Mouse (Mus musculus) CH12.LX (cell line): ENCODE results near the gene Pomt2.

ENCODE experiments used
- CTCF ChIP-seq, 2 experiments: IDR thresholded peaks in 1 of 2; conservative IDR thresholded peaks in 1 of 2; 2 replicates each; pipeline ENCODE4 v1.5.1; 2011 to 2012; ENCODE audit warnings: low read depth in 2 of 2, low read length in 2 of 2, improper control_type of control experiment in 1 of 2, inconsistent platforms in 1 of 2, mild to moderate bottlenecking in 1 of 2, moderate library complexity in 1 of 2
- E2F4 ChIP-seq: IDR thresholded peaks from 2 replicates; pipeline ENCODE4 v1.6.1; 2011; ENCODE audit warnings: low read depth, low read length, improper control_type of control experiment; ENCODE audit not compliant: insufficient replicate concordance
- EP300 ChIP-seq: IDR thresholded peaks from 2 replicates; pipeline ENCODE4 v1.6.1; 2011; ENCODE audit warnings: low read length, improper control_type of control experiment
- ETS1 ChIP-seq: conservative IDR thresholded peaks from 2 replicates; pipeline ENCODE4 v1.6.1; 2012; ENCODE audit warnings: low read depth, mild to moderate bottlenecking, inconsistent platforms, low read length, improper control_type of control experiment, moderate library complexity
- GABPA ChIP-seq: IDR thresholded peaks from 2 replicates; pipeline ENCODE4 v1.6.1; 2012; ENCODE audit warnings: low read depth, low read length, improper control_type of control experiment, inconsistent platforms; ENCODE audit not compliant: insufficient replicate concordance
- MAZ ChIP-seq: IDR thresholded peaks from 2 replicates; pipeline ENCODE4 v1.6.1; 2012; ENCODE audit warnings: low read depth, mild to moderate bottlenecking, inconsistent platforms, low read length, improper control_type of control experiment, moderate library complexity
- MEF2A ChIP-seq: IDR thresholded peaks from 2 replicates; pipeline ENCODE4 v1.6.1; 2014; ENCODE audit warnings: low read depth, mild to moderate bottlenecking, inconsistent platforms, low read length, improper control_type of control experiment, borderline replicate concordance
- NELFE ChIP-seq: IDR thresholded peaks from 2 replicates; pipeline ENCODE4 v1.6.1; 2011; ENCODE audit warnings: low read depth, low read length, improper control_type of control experiment
- POLR2A ChIP-seq: IDR thresholded peaks from 2 replicates; pipeline ENCODE4 v1.6.1; 2011; ENCODE audit warnings: low read depth, mild to moderate bottlenecking, improper control_type of control experiment, low read length
- POLR2AphosphoS2 ChIP-seq: IDR thresholded peaks from 2 replicates; pipeline ENCODE4 v1.6.1; 2011; ENCODE audit warnings: low read depth, low read length, improper control_type of control experiment
- SMC3 ChIP-seq: IDR thresholded peaks from 2 replicates; pipeline ENCODE4 v1.6.1; 2011; ENCODE audit warnings: low read depth, low read length, improper control_type of control experiment
- USF1 ChIP-seq: IDR thresholded peaks from 2 replicates; pipeline ENCODE4 v1.6.1; 2014; ENCODE audit warnings: low read depth, mild to moderate bottlenecking, inconsistent platforms, low read length, improper control_type of control experiment
- ZNF384 ChIP-seq: IDR thresholded peaks from 2 replicates; pipeline ENCODE4 v1.6.1; 2012; ENCODE audit warnings: low read depth, low read length, improper control_type of control experiment, inconsistent platforms

DNA sequence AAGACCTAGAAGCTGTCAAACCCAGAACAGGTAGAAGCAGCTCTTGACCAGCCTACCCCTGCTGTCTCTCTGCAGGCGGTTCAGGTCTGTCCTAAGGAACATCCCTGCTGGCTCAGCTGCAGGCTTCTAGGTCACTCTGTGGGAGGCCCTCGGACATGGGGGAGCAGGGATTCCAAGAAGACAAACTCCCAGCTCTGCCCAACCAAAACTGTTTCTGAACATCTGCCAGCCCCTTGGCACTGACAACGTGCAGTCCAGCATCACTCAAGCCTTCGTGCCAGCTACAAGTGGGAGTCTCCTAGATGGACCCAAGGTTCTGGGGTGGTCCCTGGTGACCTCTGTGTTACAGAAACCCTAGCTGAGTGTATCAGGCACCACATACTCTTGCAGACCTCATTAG is 54.5 kb downstream of the Pomt2 start:
- TF ChIP-seq ETS1, result no peak
- no peak for TF ChIP-seq CTCF (conservative IDR thresholded peaks at IDR 0.05 in 1 of 2, IDR thresholded peaks at IDR 0.05 in 1 of 2; ENCODE audit: low read depth in 2 of 2, low read length in 2 of 2)
- no peak for TF ChIP-seq MEF2A
- no peak for TF ChIP-seq EP300
- no peak for TF ChIP-seq ZNF384
- no peak for TF ChIP-seq SMC3
- no peak for TF ChIP-seq POLR2A
- TF ChIP-seq USF1, result no peak
- TF ChIP-seq MAZ, result no peak
- no peak for TF ChIP-seq E2F4
- no peak for TF ChIP-seq GABPA
- no peak for TF ChIP-seq POLR2AphosphoS2
- no peak for TF ChIP-seq NELFE
